In genomic region chr7:79515861-79516260, GRCm38 (mm10) we compare ENCODE assay signal across 9 mouse cellular contexts. TPM values are rescaled to one million over a fixed set of nuclear protein-coding genes. Genes with fewer than 3 reads are reported as not detected.
DNase-seq lines count a peak whose midpoint lies in the region; ATAC-seq lines count a peak whose summit lies in the region.
"Had no signal": no experiment of that assay in that cellular context is flagged by ENCODE, and none has a peak within 500 bp of the region (broad histone marks: within the 10 kb centered on the region; RNA-seq: fewer than 3 reads in every experiment).

No protein-coding gene starts in this region.

- WGBS in liver, embryonic 11.5 days, result 33% methylated on average over 9 of the region's 9 CpGs
- WGBS in forebrain, embryonic 13.5 days, result 18% methylated on average over 9 of the region's 9 CpGs
- 38% methylated on average over 9 of the region's 9 CpGs for WGBS in limb, embryonic 11.5 days
- WGBS in neural tube, embryonic 15.5 days, result 27% methylated on average over 9 of the region's 9 CpGs

- H3K9ac ChIP-seq in liver, embryonic 11.5 days (ENCODE audit: low read depth, low read length), result no peak overlapping the region
- peak overlapping the region; percentile 100 for H3K9ac ChIP-seq in forebrain, embryonic 13.5 days
- H3K9ac ChIP-seq in limb, embryonic 11.5 days (ENCODE audit: low read length), result peak overlapping the region; percentile 60
- peak overlapping the region; percentile 51 for H3K9ac ChIP-seq in neural tube, embryonic 15.5 days (replicated peaks)

- no peaks in the 10 kb centered on the region for H3K36me3 ChIP-seq in liver, embryonic 11.5 days (ENCODE audit: control insufficient read depth, insufficient read depth, low read length)
- peaks cover 42% of the 10 kb centered on the region for H3K36me3 ChIP-seq in forebrain, embryonic 13.5 days (ENCODE audit: poor library complexity, severe bottlenecking)
- H3K36me3 ChIP-seq in limb, embryonic 11.5 days (ENCODE audit: control insufficient read depth, insufficient read depth, low read length), result no peaks in the 10 kb centered on the region
- H3K36me3 ChIP-seq in neural tube, embryonic 15.5 days, result no peaks in the 10 kb centered on the region

- peak overlapping the region; percentile 59 for H3K4me2 ChIP-seq in liver, embryonic 11.5 days
- peak overlapping the region; percentile 99 for H3K4me2 ChIP-seq in forebrain, embryonic 13.5 days
- H3K4me2 ChIP-seq in limb, embryonic 11.5 days (ENCODE audit: low read depth, severe bottlenecking), result peak overlapping the region; percentile 49
- peak overlapping the region; percentile 56 for H3K4me2 ChIP-seq in neural tube, embryonic 15.5 days

- no peaks in the 10 kb centered on the region for H3K4me1 ChIP-seq in liver, embryonic 11.5 days (replicated peaks; ENCODE audit: control insufficient read depth, insufficient read depth, low read length)
- peaks cover 99% of the 10 kb centered on the region for H3K4me1 ChIP-seq in forebrain, embryonic 13.5 days
- no peaks in the 10 kb centered on the region for H3K4me1 ChIP-seq in limb, embryonic 11.5 days (ENCODE audit: control insufficient read depth, insufficient read depth, low read length)
- peaks cover 93% of the 10 kb centered on the region for H3K4me1 ChIP-seq in neural tube, embryonic 15.5 days

- no peak for DNase-seq in liver, embryonic 11.5 days (ENCODE audit: low spot score)
- no peak for DNase-seq in liver
- no peak for DNase-seq in limb, embryonic 11.5 days (ENCODE audit: low spot score)
- DNase-seq in left cerebral cortex, adult 8-10 months (ENCODE audit: low spot score in 2 of 2), result no peak
- DNase-seq: gastrocnemius, postnatal 14 days had no signal

- no peaks in the 10 kb centered on the region for H3K9me3 ChIP-seq in liver, embryonic 11.5 days (ENCODE audit: control insufficient read depth, low read length)
- H3K9me3 ChIP-seq in forebrain, embryonic 13.5 days (replicated peaks), result no peaks in the 10 kb centered on the region
- H3K9me3 ChIP-seq in limb, embryonic 11.5 days (ENCODE audit: control insufficient read depth, low read length), result no peaks in the 10 kb centered on the region
- no peaks in the 10 kb centered on the region for H3K9me3 ChIP-seq in neural tube, embryonic 15.5 days (replicated peaks)

- peak overlapping the region; percentile 39 for H3K4me3 ChIP-seq in liver, embryonic 11.5 days (ENCODE audit: low read depth, low read length)
- H3K4me3 ChIP-seq in forebrain, embryonic 13.5 days, result peak overlapping the region; percentile 42
- H3K4me3 ChIP-seq in limb, embryonic 11.5 days (ENCODE audit: low read depth, low read length), result peak overlapping the region; percentile 32
- H3K4me3 ChIP-seq in neural tube, embryonic 15.5 days (replicated peaks), result peak overlapping the region; percentile 29

- no peak for ATAC-seq in liver, embryonic 11.5 days (replicated peaks; ENCODE audit: low FRiP score)
- no peak for ATAC-seq in forebrain, embryonic 13.5 days
- no peak for ATAC-seq in limb, embryonic 11.5 days (ENCODE audit: insufficient number of reproducible peaks, low FRiP score, low TSS enrichment, low read depth)
- no peak for ATAC-seq in neural tube, embryonic 15.5 days (ENCODE audit: low FRiP score)
- ATAC-seq in granulocyte monocyte progenitor cell, adult 5-6 weeks (replicated peaks; ENCODE audit: poor library complexity, severe bottlenecking), result no peak
- no peak for ATAC-seq in frontal cortex, adult (ENCODE audit: low TSS enrichment)

- peaks cover 92% of the 10 kb centered on the region for H3K27me3 ChIP-seq in liver, embryonic 11.5 days (replicated peaks; ENCODE audit: control insufficient read depth, insufficient read depth, low read length)
- H3K27me3 ChIP-seq in forebrain, embryonic 13.5 days, result no peaks in the 10 kb centered on the region
- peaks cover 87% of the 10 kb centered on the region for H3K27me3 ChIP-seq in limb, embryonic 11.5 days (ENCODE audit: control insufficient read depth, insufficient read depth, low read length)
- H3K27me3 ChIP-seq in neural tube, embryonic 15.5 days (replicated peaks), result no peaks in the 10 kb centered on the region

- H3K27ac ChIP-seq in liver, embryonic 11.5 days (ENCODE audit: low read depth, low read length), result no peak overlapping the region
- H3K27ac ChIP-seq in forebrain, embryonic 13.5 days, result peak overlapping the region; percentile 100
- H3K27ac ChIP-seq in limb, embryonic 11.5 days (replicated peaks; ENCODE audit: low read depth, low read length), result no peak overlapping the region
- H3K27ac ChIP-seq in neural tube, embryonic 15.5 days (replicated peaks), result peak overlapping the region; percentile 98

RNA-seq across cellular contexts. Expression of gene Polg, which starts 49.7 kb away (rescaled TPM):
- 39.8 and 41.1 TPM in 2 replicates for polyA plus RNA-seq in liver, embryonic 11.5 days (2014; fragmentation: Nextera tagmentation; extraction: Ambion mirVana)
- 29.7 and 30.4 TPM in 2 replicates for polyA plus RNA-seq in forebrain, embryonic 13.5 days (2015; fragmentation: Nextera tagmentation; extraction: Ambion mirVana)
- polyA plus RNA-seq in limb, embryonic 11.5 days (2014; fragmentation: Nextera tagmentation; extraction: Ambion mirVana), result 32.1 and 36.6 TPM in 2 replicates
- polyA plus RNA-seq in neural tube, embryonic 15.5 days (2015; fragmentation: Nextera tagmentation; extraction: Ambion mirVana), result 24.2 and 25.0 TPM in 2 replicates
- 100 to 1,000 TPM in 1 of 4 experiments, 10 to 100 TPM in 3; 81.6 to 112 (median 91.0) TPM for total RNA-seq in left cerebral cortex, adult 8-10 months (2022)
- 27.1 and 34.9 TPM in 2 replicates for total RNA-seq in granulocyte monocyte progenitor cell, adult 5-6 weeks (2014; fragmentation: Nextera tagmentation)
- 40.5 and 61.0 TPM in 2 replicates for total RNA-seq in granulocyte monocyte progenitor cell, adult 5-6 weeks (2017)

Comparison
In these comparisons a context has a peak if more than half of its experiments do, and no peak if none do; other contexts are left out.
1. H3K27ac ChIP-seq: peak in forebrain, embryonic 13.5 days (single experiment) and neural tube, embryonic 15.5 days (single experiment); none in liver, embryonic 11.5 days (single experiment) and limb, embryonic 11.5 days (single experiment).
2. H3K4me2 ChIP-seq: peak in every context shown above with its lines; median percentile 99 in forebrain, embryonic 13.5 days; 59 in liver, embryonic 11.5 days; 56 in neural tube, embryonic 15.5 days; 49 in limb, embryonic 11.5 days.
3. Peak in every context shown above with its lines, with median percentiles within 50 percentile points of each other: H3K4me3 ChIP-seq.